Mouse (Mus musculus) forebrain, embryonic 12.5 days (tissue): ENCODE data around the gene Dok4. TPM values are rescaled to one million over a fixed set of nuclear protein-coding genes. Genes with fewer than 3 reads are reported as not detected.

Experiments used
- ATAC-seq: fragments of 200-750 bp; cut with Nextera tagmentation; 2 replicates; pipeline ENCODE4 v1.8.0; 2017; ENCODE audit warnings: moderate TSS enrichment; ENCODE audit not compliant: low FRiP score
- H3K27ac ChIP-seq: fragments of 300-500 bp; sonication (generic); 2 replicates; pipeline ENCODE4 v1.5.1; 2016; ENCODE audit warnings: mild to moderate bottlenecking
- H3K27me3 ChIP-seq: fragments of 300-500 bp; sonication (generic); 2 replicates; pipeline ENCODE4 v1.6.1; 2016; ENCODE audit warnings: mild to moderate bottlenecking
- H3K36me3 ChIP-seq: fragments of 300-500 bp; sonication (generic); replicated peaks from 2 replicates; pipeline ENCODE4 v1.6.1; 2016; ENCODE audit warnings: mild to moderate bottlenecking
- H3K4me1 ChIP-seq: fragments of 300-500 bp; sonication (generic); 2 replicates; pipeline ENCODE4 v1.6.1; 2016
- H3K4me2 ChIP-seq: fragments of 300-500 bp; sonication (generic); 2 replicates; pipeline ENCODE4 v1.6.1; 2016; ENCODE audit warnings: mild to moderate bottlenecking, moderate library complexity
- H3K4me3 ChIP-seq: fragments of 300-500 bp; sonication (generic); replicated peaks from 2 replicates; pipeline ENCODE4 v1.5.1; 2016; ENCODE audit warnings: mild to moderate bottlenecking
- H3K9ac ChIP-seq: fragments of 300-500 bp; sonication (generic); 2 replicates; pipeline ENCODE4 v1.6.1; 2016; ENCODE audit warnings: mild to moderate bottlenecking
- H3K9me3 ChIP-seq: fragments of 300-500 bp; sonication (generic); 2 replicates; pipeline ENCODE4 v1.6.1; 2016
- WGBS: fragments of 180-500 bp; shearing (Covaris S2); methylation state at CpG from one replicate; pipeline ENCODE4 v1.1.7; 2016; 5-methylcytosine and 5-hydroxymethylcytosine counted together
- polyA plus RNA-seq: library from polyadenylated mRNA; unstranded; fragments of >200 nt; fragmentation: Nextera tagmentation; extraction: Ambion mirVana; gene quantifications from 2 replicates; pipeline ENCODE4 v1.2.1, GENCODE M21; 2016

The Dok4 gene
- polyA plus RNA-seq, 1 experiment from 2014 or later, result 22.0 TPM

GRCm38 (mm10) chr8:94908847-94909246 is 32.7 kb upstream of the Dok4 start:
- no peak for ATAC-seq
- Histone ChIP-seq H3K4me3 (no peak overlapping the region), H3K36me3 (peaks cover 7% of the 10 kb centered on the region; the same call in 1 of the 2 replicates), H3K4me1 (peaks cover 14% of the 10 kb centered on the region), H3K27ac (no peak overlapping the region), H3K27me3 (peaks cover 25% of the 10 kb centered on the region), H3K9me3 (no peaks in the 10 kb centered on the region), H3K9ac (no peak overlapping the region), H3K4me2 (no peak overlapping the region)
- 9% methylated on average over 4 of the region's 4 CpGs for WGBS

DNA sequence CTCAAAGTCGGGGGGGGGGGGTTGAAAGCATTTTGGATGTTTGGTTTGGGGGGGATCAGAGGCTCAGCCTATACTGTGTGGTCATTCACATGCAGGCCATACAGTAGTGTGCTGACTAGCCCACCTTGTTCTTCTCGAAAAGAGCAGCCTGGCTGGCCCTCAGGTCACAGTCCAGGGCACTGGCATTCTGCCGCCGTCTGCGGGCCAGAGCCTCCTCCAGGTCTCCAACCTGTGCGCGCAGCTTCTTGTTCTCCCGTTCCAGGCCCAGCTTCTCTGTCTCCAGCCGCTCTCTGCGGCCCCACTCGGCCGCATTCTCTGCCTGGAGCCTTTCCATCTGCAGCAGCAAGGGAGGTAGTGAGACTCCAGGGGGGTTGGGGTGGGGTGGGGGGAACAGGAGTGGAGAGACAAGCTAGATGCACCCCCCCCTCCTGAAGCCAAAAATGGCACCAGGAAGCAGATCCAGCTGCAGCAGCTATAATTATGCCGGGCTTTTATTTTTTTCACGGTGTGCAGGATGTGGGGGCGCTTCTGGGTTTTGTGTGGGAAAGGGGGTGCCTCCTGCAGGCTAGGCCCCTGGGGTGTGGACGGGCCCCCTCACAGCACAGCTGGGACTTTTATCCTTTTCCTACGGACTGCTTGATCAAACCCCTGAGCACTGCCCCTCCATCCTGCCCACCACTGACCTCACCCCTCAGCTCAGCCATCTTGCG is 31.6 kb upstream of the Dok4 start:
- Histone ChIP-seq H3K27ac (no peak overlapping the region), H3K4me2 (no peak overlapping the region), H3K27me3 (peaks cover 14% of the 10 kb centered on the region), H3K4me1 (peaks cover 3% of the 10 kb centered on the region), H3K9ac (no peak overlapping the region), H3K4me3 (no peak overlapping the region), H3K9me3 (no peaks in the 10 kb centered on the region), H3K36me3 (peaks cover 10% of the 10 kb centered on the region; the same call in 1 of the 2 replicates)
- no peak for ATAC-seq
- 89% methylated on average over 18 of the region's 18 CpGs for WGBS

- peaks cover 11% of the 10 kb centered on the region for H3K4me1 ChIP-seq
- 0 out of 2 replicates have a peak, but pooled peaks cover 8% of the 10 kb centered on the region for H3K27me3 ChIP-seq
- no peaks in the 10 kb centered on the region for H3K9me3 ChIP-seq
- ATAC-seq, result no peak
- no peak overlapping the region for H3K4me2 ChIP-seq
- H3K27ac ChIP-seq, result no peak overlapping the region
- no peak overlapping the region for H3K4me3 ChIP-seq
- no peak overlapping the region for H3K9ac ChIP-seq
- 82% methylated on average over 12 of the region's 12 CpGs for WGBS
- H3K36me3 ChIP-seq, result peaks cover 13% of the 10 kb centered on the region; the same call in 1 of the 2 replicates
These were observed 28.5 kb upstream of the Dok4 start for GRCm38 (mm10) chr8:94904450-94905175.

- no peak for ATAC-seq
- Histone ChIP-seq H3K4me2 (no peak overlapping the region), H3K27me3 (0 out of 2 replicates have a peak, but pooled peaks cover 17% of the 10 kb centered on the region), H3K4me3 (no peak overlapping the region), H3K4me1 (peaks cover 18% of the 10 kb centered on the region), H3K36me3 (peaks cover 13% of the 10 kb centered on the region; the same call in 1 of the 2 replicates), H3K9ac (no peak overlapping the region), H3K9me3 (no peaks in the 10 kb centered on the region), H3K27ac (no peak overlapping the region)
- WGBS, result 83% methylated on average over 12 of the region's 12 CpGs
These were observed 27.6 kb upstream of the Dok4 start for GRCm38 (mm10) chr8:94903709-94904108.

DNA sequence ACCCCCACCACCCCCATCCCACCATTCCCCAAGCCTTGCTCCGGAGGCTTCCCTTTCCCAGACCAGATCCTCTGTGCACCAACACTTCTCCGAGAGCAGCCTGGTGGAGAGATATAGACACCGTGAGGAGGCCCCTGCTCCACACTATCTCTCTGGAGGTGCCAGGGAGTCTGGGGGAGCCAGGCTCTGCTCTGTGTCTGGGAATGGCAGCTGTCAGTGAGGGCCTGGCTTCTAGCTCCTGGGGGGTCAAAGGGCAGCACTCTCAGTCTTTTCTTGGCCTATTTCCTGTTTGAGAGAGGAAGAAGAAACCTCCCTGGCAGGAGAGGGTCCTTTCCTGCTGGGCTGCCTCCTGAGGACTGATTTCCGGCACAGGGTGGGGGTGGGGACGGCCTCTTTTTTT is 24.9 kb upstream of the Dok4 start:
- Histone ChIP-seq H3K27ac (0 out of 2 replicates have a peak overlapping the region, but pooled peaks have one; percentile 2), H3K9ac (no peak overlapping the region), H3K4me3 (no peak overlapping the region), H3K36me3 (peaks cover 13% of the 10 kb centered on the region; the same call in 1 of the 2 replicates), H3K4me1 (peaks cover 18% of the 10 kb centered on the region), H3K9me3 (no peaks in the 10 kb centered on the region), H3K4me2 (no peak overlapping the region), H3K27me3 (peaks cover 24% of the 10 kb centered on the region)
- ATAC-seq, result no peak
- 28% methylated on average over 5 of the region's 5 CpGs for WGBS

DNA sequence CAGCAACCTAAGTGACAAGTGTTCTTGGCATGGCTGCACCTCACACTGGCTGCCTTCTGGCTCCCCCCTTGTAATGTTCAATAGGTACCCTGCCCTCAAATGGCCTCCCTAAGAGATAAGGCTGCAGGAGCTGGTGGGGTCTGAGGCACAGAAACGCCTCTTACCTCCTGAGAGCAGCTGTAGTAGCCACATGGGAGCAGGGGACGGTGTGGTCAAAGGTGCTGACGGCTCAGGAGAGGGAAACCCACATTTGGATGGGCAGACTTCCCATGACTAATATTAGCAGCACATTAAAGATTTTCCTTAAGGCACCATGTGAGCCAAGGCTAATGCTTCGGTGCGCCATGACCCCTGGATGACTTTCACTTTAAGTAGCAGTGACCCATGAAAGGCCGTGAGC is 24.5 kb upstream of the Dok4 start:
- peaks cover 18% of the 10 kb centered on the region for H3K4me1 ChIP-seq
- H3K4me2 ChIP-seq, result no peak overlapping the region
- 32% methylated on average over 6 of the region's 6 CpGs for WGBS
- peaks cover 24% of the 10 kb centered on the region for H3K27me3 ChIP-seq
- ATAC-seq, result no peak
- no peak overlapping the region for H3K4me3 ChIP-seq
- H3K27ac ChIP-seq, result no peak overlapping the region
- no peak overlapping the region for H3K9ac ChIP-seq
- no peaks in the 10 kb centered on the region for H3K9me3 ChIP-seq
- peaks cover 9% of the 10 kb centered on the region; the same call in 1 of the 2 replicates for H3K36me3 ChIP-seq

GRCm38 (mm10) chr8:94899262-94899661 is 23.1 kb upstream of the Dok4 start:
- Histone ChIP-seq H3K4me3 (no peak overlapping the region), H3K27ac (no peak overlapping the region), H3K27me3 (peaks cover 24% of the 10 kb centered on the region), H3K36me3 (0 out of 2 replicates have a peak, but pooled peaks cover 6% of the 10 kb centered on the region), H3K9me3 (no peaks in the 10 kb centered on the region), H3K9ac (no peak overlapping the region), H3K4me2 (no peak overlapping the region), H3K4me1 (peaks cover 18% of the 10 kb centered on the region)
- ATAC-seq, result 0 out of 2 replicates have a peak, but pooled peaks have one; percentile 20
- 10% methylated on average over 11 of the region's 11 CpGs for WGBS

DNA sequence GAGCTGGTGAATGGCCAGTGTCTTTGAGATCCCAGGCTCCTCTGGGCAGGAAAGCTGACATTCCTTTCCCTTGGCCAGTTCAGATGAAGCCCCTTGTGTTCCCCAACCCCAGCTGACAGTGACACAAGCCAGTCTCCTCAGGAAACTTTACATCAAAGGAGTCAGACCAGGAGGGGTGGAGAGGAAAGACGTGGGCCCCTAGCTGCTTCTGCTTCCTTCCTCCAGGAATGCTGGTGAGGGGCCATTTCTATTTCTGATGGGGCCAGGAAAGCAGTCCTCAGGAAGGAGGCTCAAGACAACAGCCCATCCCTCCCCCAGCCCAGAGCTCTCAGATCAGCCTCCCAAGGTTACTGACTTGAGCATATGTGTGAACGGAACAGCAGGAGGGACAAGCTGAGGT is 16.8 kb upstream of the Dok4 start:
- Histone ChIP-seq H3K4me1 (no peaks in the 10 kb centered on the region), H3K4me3 (no peak overlapping the region), H3K27ac (no peak overlapping the region), H3K36me3 (no peaks in the 10 kb centered on the region), H3K9me3 (no peaks in the 10 kb centered on the region), H3K9ac (no peak overlapping the region), H3K4me2 (no peak overlapping the region), H3K27me3 (peaks cover 13% of the 10 kb centered on the region; the same call in 1 of the 2 replicates)
- no peak for ATAC-seq
- WGBS, result 55% methylated on average over 2 of the region's 2 CpGs

DNA sequence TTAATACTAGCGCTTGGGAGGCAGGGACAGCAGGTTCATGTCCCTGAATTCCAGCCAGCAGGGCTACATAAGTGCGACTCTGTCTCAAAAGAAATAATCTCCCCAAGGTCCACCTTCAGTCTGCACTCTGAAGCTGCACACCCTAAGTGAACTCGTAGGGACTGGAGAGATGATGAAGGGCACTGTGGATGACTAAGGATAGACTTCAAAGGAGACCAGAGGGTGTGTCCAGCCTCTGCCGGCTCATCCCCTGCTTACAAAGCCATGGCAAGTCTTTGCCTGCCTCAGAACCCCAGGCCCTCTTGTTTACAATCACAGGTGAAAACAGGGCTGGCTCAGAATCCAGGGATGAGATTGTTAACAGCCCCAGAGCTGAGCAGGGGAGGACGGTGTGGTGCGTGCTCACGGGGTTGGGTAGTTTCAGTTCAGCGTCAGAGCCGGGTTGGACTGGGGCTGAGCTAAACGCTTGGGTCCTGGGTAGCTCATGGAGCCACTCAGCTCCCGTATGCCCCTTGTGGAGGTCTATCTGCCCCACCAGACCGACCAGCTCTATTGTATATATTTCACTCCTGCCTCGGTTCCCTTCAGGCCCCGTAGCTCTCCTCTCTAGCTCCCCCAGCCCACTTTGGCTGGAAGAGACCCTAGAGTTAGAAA is 12.4 kb upstream of the Dok4 start:
- Histone ChIP-seq H3K9me3 (no peaks in the 10 kb centered on the region), H3K9ac (no peak overlapping the region), H3K4me1 (no peaks in the 10 kb centered on the region), H3K36me3 (no peaks in the 10 kb centered on the region), H3K27me3 (peaks cover 16% of the 10 kb centered on the region; the same call in 1 of the 2 replicates), H3K4me2 (no peak overlapping the region), H3K27ac (no peak overlapping the region), H3K4me3 (no peak overlapping the region)
- ATAC-seq, result no peak
- whole genome bisulfite sequencing, result 48% methylated on average over 14 of the region's 14 CpGs

- 81% methylated on average over 4 of the region's 4 CpGs for WGBS
- no peak overlapping the region for H3K27ac ChIP-seq
- H3K9ac ChIP-seq, result no peak overlapping the region
- no peak overlapping the region for H3K4me3 ChIP-seq
- no peaks in the 10 kb centered on the region for H3K36me3 ChIP-seq
- H3K9me3 ChIP-seq, result no peaks in the 10 kb centered on the region
- H3K4me2 ChIP-seq, result no peak overlapping the region
- peaks cover 8% of the 10 kb centered on the region for H3K4me1 ChIP-seq
- H3K27me3 ChIP-seq, result peaks cover 3% of the 10 kb centered on the region
- no peak for ATAC-seq
These were observed 4.6 kb upstream of the Dok4 start for GRCm38 (mm10) chr8:94880742-94881141.

- H3K4me2 ChIP-seq, result peak overlapping the region; percentile 97; the same call in 1 of the 2 replicates
- WGBS, result 52% methylated on average over 3 of the region's 3 CpGs
- H3K4me1 ChIP-seq, result peaks cover 34% of the 10 kb centered on the region
- H3K9ac ChIP-seq, result no peak overlapping the region
- no peak overlapping the region for H3K4me3 ChIP-seq
- no peaks in the 10 kb centered on the region for H3K36me3 ChIP-seq
- H3K27me3 ChIP-seq, result peaks cover 24% of the 10 kb centered on the region
- ATAC-seq, result no peak
- H3K9me3 ChIP-seq, result no peaks in the 10 kb centered on the region
- H3K27ac ChIP-seq, result no peak overlapping the region
These were observed 690 bp upstream of the Dok4 start for GRCm38 (mm10) chr8:94876820-94877219.

GRCm38 (mm10) chr8:94875871-94876150 is 319 bp downstream of the Dok4 start:
- Histone ChIP-seq H3K4me2 (peak overlapping the region; percentile 97), H3K9me3 (no peaks in the 10 kb centered on the region), H3K27ac (0 out of 2 replicates have a peak overlapping the region, but pooled peaks have one; percentile 25), H3K27me3 (peaks cover 24% of the 10 kb centered on the region), H3K4me3 (peak overlapping the region; percentile 60), H3K9ac (peak overlapping the region; percentile 61), H3K36me3 (no peaks in the 10 kb centered on the region), H3K4me1 (peaks cover 45% of the 10 kb centered on the region)
- WGBS, result 0% methylated on average over 16 of the region's 20 CpGs
- ATAC-seq, result no peak
